Mouse (Mus musculus): ENCODE measurements around the gene Creg1. TPM values are rescaled to one million over a fixed set of nuclear protein-coding genes. Genes with fewer than 3 reads are reported as not detected.
A peak's percentile ranks its signal among the peaks of the same experiment; 100 is the strongest.

The Creg1 gene
- polyA plus RNA-seq, 1 experiment from 2014 or later: 33.0 TPM

- Histone ChIP-seq H3K4me1 (no peaks in the 10 kb centered on the region), H3K4me3 (no peak overlapping the region), H3K9ac (no peak overlapping the region), H3K36me3 (no peaks in the 10 kb centered on the region), H3K27me3 (replicated peaks) (0 out of 2 replicates have a peak, but pooled peaks cover 2% of the 10 kb centered on the region), H3K4me2 (replicated peaks) (no peak overlapping the region), H3K9me3 (peaks cover 3% of the 10 kb centered on the region; the same call in 1 of the 2 replicates), H3K27ac (no peak overlapping the region)
- ATAC-seq (ENCODE audit: low FRiP score, low read depth): no peak
- WGBS: 87% methylated on average over 11 of the region's 11 CpGs
Observed at GRCm38 (mm10) chr1:165801709-165802310, 38.3 kb downstream of the Creg1 start.

DNA sequence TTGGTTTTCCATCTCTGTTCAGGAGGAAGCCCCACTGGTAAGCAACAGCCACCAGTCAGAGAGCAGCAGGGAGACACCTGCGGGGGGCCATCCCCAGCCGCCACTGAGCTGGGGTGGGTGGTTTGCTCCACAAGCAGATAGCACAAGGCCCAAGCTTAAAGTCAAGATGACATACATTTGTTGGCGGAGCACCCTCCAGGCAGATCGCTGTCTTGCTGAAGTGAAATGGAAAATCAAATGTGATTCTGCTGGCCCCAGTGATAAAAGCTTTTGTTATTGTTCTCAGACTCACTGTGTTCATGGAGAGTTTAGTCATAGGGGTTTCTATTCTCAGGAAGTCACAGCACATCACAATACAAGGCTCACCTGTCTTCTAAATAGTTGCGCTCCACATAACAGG is 39.6 kb downstream of the Creg1 start:
- no peak overlapping the region for H3K4me2 ChIP-seq (replicated peaks)
- no peak overlapping the region for H3K9ac ChIP-seq
- whole genome bisulfite sequencing: 91% methylated on average over 5 of the region's 5 CpGs

DNA sequence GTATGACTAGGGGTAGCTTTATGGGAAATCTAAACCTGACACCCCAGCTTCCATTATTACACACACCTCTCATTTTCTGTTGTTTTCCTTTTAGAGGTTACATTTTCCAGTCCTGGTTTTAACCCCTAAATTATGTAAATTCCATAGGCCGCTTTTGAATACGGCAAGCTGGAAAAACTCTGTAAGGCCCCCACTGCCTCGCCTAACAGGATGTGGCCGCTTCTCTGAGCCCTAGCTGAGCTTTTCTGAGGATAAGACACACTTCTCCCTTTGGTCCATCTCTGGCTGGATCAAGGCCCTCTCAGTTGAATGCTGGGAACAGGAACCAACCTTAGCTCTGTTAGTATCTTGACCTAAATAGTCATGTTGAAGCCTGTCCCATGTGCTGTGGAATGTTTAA is 40.6 kb downstream of the Creg1 start:
- Histone ChIP-seq H3K9me3 (peaks cover 3% of the 10 kb centered on the region; the same call in 1 of the 2 replicates), H3K27ac (no peak overlapping the region), H3K4me2 (replicated peaks) (no peak overlapping the region), H3K27me3 (replicated peaks) (0 out of 2 replicates have a peak, but pooled peaks cover 5% of the 10 kb centered on the region), H3K9ac (no peak overlapping the region), H3K36me3 (no peaks in the 10 kb centered on the region), H3K4me3 (no peak overlapping the region), H3K4me1 (no peaks in the 10 kb centered on the region)
- WGBS: 93% methylated on average over 4 of the region's 4 CpGs
- no peak for ATAC-seq (ENCODE audit: low FRiP score, low read depth)

More for the DNA sequence above, 39.6 kb downstream of the Creg1 start:
- H3K27me3 ChIP-seq (replicated peaks): 0 out of 2 replicates have a peak, but pooled peaks cover 5% of the 10 kb centered on the region
- H3K4me1 ChIP-seq: no peaks in the 10 kb centered on the region
- no peak overlapping the region for H3K4me3 ChIP-seq
- peaks cover 3% of the 10 kb centered on the region; the same call in 1 of the 2 replicates for H3K9me3 ChIP-seq
- H3K36me3 ChIP-seq: no peaks in the 10 kb centered on the region
- ATAC-seq (ENCODE audit: low FRiP score, low read depth): no peak
- H3K27ac ChIP-seq: no peak overlapping the region

DNA sequence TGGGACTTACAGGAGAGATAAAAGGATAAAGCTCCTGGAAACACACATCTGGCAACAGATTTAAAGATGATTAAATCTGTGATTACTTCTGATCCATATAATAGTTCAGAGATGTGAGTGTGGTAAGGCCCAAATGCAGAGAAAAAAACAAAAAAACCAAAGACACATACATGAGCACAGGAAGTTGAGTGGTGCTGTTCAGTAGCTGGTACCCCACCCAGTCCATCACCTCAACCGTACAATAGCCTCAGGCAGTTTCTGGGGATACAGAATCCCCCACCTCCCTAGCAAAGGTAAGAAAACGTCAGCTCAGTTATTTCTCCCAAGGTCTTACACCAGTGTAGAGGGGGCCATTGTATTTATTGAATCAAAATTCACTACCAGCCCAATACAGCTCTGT is 47.1 kb downstream of the Creg1 start:
- no peaks in the 10 kb centered on the region for H3K9me3 ChIP-seq
- WGBS: 80% methylated on average over 2 of the region's 2 CpGs
- no peak overlapping the region for H3K9ac ChIP-seq
- no peak overlapping the region for H3K4me3 ChIP-seq
- peaks cover 29% of the 10 kb centered on the region for H3K27me3 ChIP-seq (replicated peaks)
- no peak for ATAC-seq (ENCODE audit: low FRiP score, low read depth)
- peaks cover 25% of the 10 kb centered on the region for H3K4me1 ChIP-seq
- H3K36me3 ChIP-seq: no peaks in the 10 kb centered on the region
- H3K4me2 ChIP-seq (replicated peaks): no peak overlapping the region
- H3K27ac ChIP-seq: no peak overlapping the region

GRCm38 (mm10) chr1:165811170-165811569 is 47.6 kb downstream of the Creg1 start:
- WGBS: 92% methylated on average over 5 of the region's 5 CpGs
- Histone ChIP-seq H3K9ac (no peak overlapping the region), H3K9me3 (no peaks in the 10 kb centered on the region), H3K36me3 (no peaks in the 10 kb centered on the region), H3K4me1 (peaks cover 25% of the 10 kb centered on the region), H3K4me2 (replicated peaks) (no peak overlapping the region), H3K27me3 (replicated peaks) (peaks cover 30% of the 10 kb centered on the region), H3K27ac (no peak overlapping the region), H3K4me3 (no peak overlapping the region)
- ATAC-seq (ENCODE audit: low FRiP score, low read depth): no peak

DNA sequence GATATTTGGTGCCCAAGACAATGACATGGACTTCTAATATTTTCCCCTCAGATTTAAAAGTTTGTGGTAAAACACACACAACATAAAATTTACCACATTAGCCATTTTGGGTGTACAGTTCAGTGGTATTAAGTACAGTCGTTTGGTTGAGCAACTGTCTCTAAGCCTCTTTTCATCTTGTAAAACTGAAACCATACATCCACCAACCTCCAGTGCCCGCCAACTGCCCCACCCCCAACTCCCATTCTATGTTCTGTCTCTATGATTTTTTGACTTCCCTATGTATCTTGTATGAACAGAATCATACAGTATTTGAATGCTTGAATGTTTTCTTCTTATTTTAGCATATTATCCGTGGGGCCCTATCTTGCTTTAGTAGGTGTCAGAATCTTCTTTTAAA is 49.2 kb downstream of the Creg1 start:
- no peak overlapping the region for H3K4me3 ChIP-seq
- H3K4me1 ChIP-seq: peaks cover 25% of the 10 kb centered on the region
- ATAC-seq (ENCODE audit: low FRiP score, low read depth): no peak
- no peak overlapping the region for H3K27ac ChIP-seq
- H3K36me3 ChIP-seq: no peaks in the 10 kb centered on the region
- 79% methylated on average over 3 of the region's 3 CpGs for WGBS
- H3K9ac ChIP-seq: no peak overlapping the region
- H3K4me2 ChIP-seq (replicated peaks): no peak overlapping the region
- no peaks in the 10 kb centered on the region for H3K9me3 ChIP-seq
- peaks cover 40% of the 10 kb centered on the region for H3K27me3 ChIP-seq (replicated peaks)

- Histone ChIP-seq H3K27me3 (replicated peaks) (peaks cover 48% of the 10 kb centered on the region), H3K4me1 (peaks cover 25% of the 10 kb centered on the region), H3K36me3 (no peaks in the 10 kb centered on the region), H3K27ac (peak overlapping the region; percentile 32; the same call in 1 of the 2 replicates), H3K4me2 (replicated peaks) (peak overlapping the region; percentile 38), H3K4me3 (no peak overlapping the region), H3K9me3 (no peaks in the 10 kb centered on the region), H3K9ac (peak overlapping the region; percentile 13; the same call in 1 of the 2 replicates)
- ATAC-seq (ENCODE audit: low FRiP score, low read depth): peak; percentile 39; the same call in 1 of the 2 replicates
- 11% methylated on average over 7 of the region's 7 CpGs for WGBS
Observed at GRCm38 (mm10) chr1:165814116-165814515, 50.6 kb downstream of the Creg1 start.

- H3K4me1 ChIP-seq: peaks cover 25% of the 10 kb centered on the region
- no peaks in the 10 kb centered on the region for H3K9me3 ChIP-seq
- H3K9ac ChIP-seq: 0 out of 2 replicates have a peak overlapping the region, but pooled peaks have one; percentile 13
- H3K36me3 ChIP-seq: no peaks in the 10 kb centered on the region
- 0 out of 2 replicates have a peak, but pooled peaks have one; percentile 5 for ATAC-seq (ENCODE audit: low FRiP score, low read depth)
- H3K4me3 ChIP-seq: no peak overlapping the region
- no peak overlapping the region; the same call in 1 of the 2 replicates for H3K27ac ChIP-seq
- H3K27me3 ChIP-seq (replicated peaks): peaks cover 51% of the 10 kb centered on the region
- 17% methylated on average over 14 of the region's 14 CpGs for WGBS
- peak overlapping the region; percentile 38 for H3K4me2 ChIP-seq (replicated peaks)
Observed at GRCm38 (mm10) chr1:165814521-165815278, 51.2 kb downstream of the Creg1 start.

GRCm38 (mm10) chr1:165816391-165816790 is 52.8 kb downstream of the Creg1 start:
- H3K4me3 ChIP-seq: no peak overlapping the region
- H3K9me3 ChIP-seq: no peaks in the 10 kb centered on the region
- WGBS: 88% methylated on average over 9 of the region's 9 CpGs
- H3K27ac ChIP-seq: no peak overlapping the region
- no peak overlapping the region for H3K4me2 ChIP-seq (replicated peaks)
- H3K27me3 ChIP-seq (replicated peaks): peaks cover 52% of the 10 kb centered on the region
- H3K36me3 ChIP-seq: no peaks in the 10 kb centered on the region
- H3K9ac ChIP-seq: no peak overlapping the region
- no peak for ATAC-seq (ENCODE audit: low FRiP score, low read depth)
- peaks cover 25% of the 10 kb centered on the region for H3K4me1 ChIP-seq

- H3K36me3 ChIP-seq: no peaks in the 10 kb centered on the region
- H3K27me3 ChIP-seq (replicated peaks): peaks cover 46% of the 10 kb centered on the region
- no peak overlapping the region for H3K4me3 ChIP-seq
- H3K4me2 ChIP-seq (replicated peaks): no peak overlapping the region
- no peak overlapping the region for H3K9ac ChIP-seq
- ATAC-seq (ENCODE audit: low FRiP score, low read depth): no peak
- H3K27ac ChIP-seq: no peak overlapping the region
- WGBS: 65% methylated on average over 9 of the region's 9 CpGs
- H3K9me3 ChIP-seq: no peaks in the 10 kb centered on the region
- H3K4me1 ChIP-seq: peaks cover 25% of the 10 kb centered on the region
Observed at GRCm38 (mm10) chr1:165817264-165817663, 53.7 kb downstream of the Creg1 start.

DNA sequence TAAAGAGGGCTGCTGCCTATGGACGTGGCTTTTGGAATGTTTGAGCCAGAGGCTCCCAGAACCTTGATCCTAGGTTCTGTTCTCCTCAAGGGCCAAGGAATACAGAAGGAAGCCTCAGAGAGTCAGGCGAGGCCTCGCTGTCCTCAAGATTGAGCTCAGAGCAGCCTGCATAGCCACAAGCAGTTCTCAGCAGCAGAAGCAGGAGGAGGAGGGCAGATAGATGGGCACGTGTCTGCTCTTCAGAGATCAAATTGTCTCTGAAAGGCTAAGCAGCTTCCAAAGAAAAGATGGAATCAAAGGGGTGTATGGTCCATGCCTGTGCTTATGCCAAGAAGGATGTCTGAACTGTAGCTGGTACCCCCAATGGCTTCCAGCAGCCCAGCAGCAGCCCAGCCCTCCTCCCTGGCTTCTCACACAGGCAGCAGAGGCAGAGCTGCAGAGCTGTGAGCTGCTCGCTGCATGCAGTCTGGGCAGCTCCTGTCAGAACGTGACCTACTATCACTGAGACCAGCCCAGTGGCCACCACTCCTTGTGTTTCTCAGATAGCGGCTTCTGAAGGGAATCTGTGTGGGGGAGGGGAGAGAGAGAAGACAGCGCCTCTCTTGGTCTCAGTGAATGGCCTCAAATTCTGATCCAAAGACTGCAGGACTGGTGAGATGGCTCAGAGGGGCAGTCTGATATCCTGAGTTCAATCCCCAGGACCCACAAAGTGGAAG is 54.8 kb downstream of the Creg1 start:
- 42% methylated on average over 8 of the region's 8 CpGs for WGBS
- no peak overlapping the region for H3K27ac ChIP-seq
- peaks cover 39% of the 10 kb centered on the region for H3K27me3 ChIP-seq (replicated peaks)
- no peaks in the 10 kb centered on the region for H3K36me3 ChIP-seq
- H3K4me1 ChIP-seq: peaks cover 22% of the 10 kb centered on the region
- no peak overlapping the region for H3K4me3 ChIP-seq
- ATAC-seq (ENCODE audit: low FRiP score, low read depth): no peak
- H3K9me3 ChIP-seq: no peaks in the 10 kb centered on the region
- H3K9ac ChIP-seq: no peak overlapping the region
- no peak overlapping the region for H3K4me2 ChIP-seq (replicated peaks)

DNA sequence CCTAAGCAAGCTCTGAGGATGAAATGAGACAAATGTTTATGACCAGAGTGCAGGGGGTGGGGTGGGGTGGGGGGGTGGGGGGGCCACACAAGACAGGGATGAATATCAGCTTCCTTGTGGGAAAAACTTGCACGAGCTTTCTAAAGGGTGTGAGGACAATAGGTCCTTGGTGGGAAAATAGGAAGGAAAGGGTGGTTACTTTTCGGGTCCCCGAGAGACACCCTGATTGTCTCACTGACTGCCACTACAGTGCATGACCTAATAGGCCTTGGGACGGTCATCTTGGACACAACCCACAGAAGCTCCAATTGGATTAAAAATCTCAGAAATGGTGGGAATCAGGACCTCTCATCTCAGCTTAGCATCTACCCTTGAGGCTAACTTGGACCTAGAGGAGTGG is 55.6 kb downstream of the Creg1 start:
- Histone ChIP-seq H3K9me3 (no peaks in the 10 kb centered on the region), H3K4me2 (replicated peaks) (no peak overlapping the region), H3K9ac (no peak overlapping the region), H3K4me1 (peaks cover 14% of the 10 kb centered on the region), H3K36me3 (no peaks in the 10 kb centered on the region), H3K27ac (no peak overlapping the region), H3K27me3 (replicated peaks) (peaks cover 36% of the 10 kb centered on the region), H3K4me3 (no peak overlapping the region)
- WGBS: 76% methylated on average over 4 of the region's 4 CpGs
- no peak for ATAC-seq (ENCODE audit: low FRiP score, low read depth)

Measured in neural tube, embryonic 12.5 days (tissue).